Mouse (Mus musculus): Measurements from ENCODE around the gene Gm13119.

GRCm38 (mm10) chr4:144404456-144405086 lies 46.8 kb downstream of the Gm13119 start:
- TF ChIP-seq CTCF (IDR thresholded peaks at IDR 0.05; ENCODE audit: low read depth, low read length) (no peak), POLR2A (IDR thresholded peaks at IDR 0.05; ENCODE audit: borderline replicate concordance, low read depth, low read length) (no peak)

All from bone marrow macrophage, adult 2 months (primary cell).